Comparison of ENCODE assay signal across 7 mouse cellular contexts in genomic region chr11:120823551-120823947, GRCm38 (mm10). TPM values are rescaled to one million over a fixed set of nuclear protein-coding genes. Genes with fewer than 3 reads are reported as not detected.
DNase-seq lines count a peak whose midpoint lies in the region; ATAC-seq and TF ChIP-seq lines count a peak whose summit lies in the region.

No protein-coding gene starts in this region.

- no peaks in the 10 kb centered on the region for H3K27me3 ChIP-seq in embryonic facial prominence, embryonic 12.5 days
- no peaks in the 10 kb centered on the region for H3K27me3 ChIP-seq in intestine, embryonic 15.5 days (replicated peaks)
- no peaks in the 10 kb centered on the region for H3K27me3 ChIP-seq in midbrain, embryonic 12.5 days

- peak overlapping the region; percentile 84 for H3K4me3 ChIP-seq in left cerebral cortex, adult 2 months
- H3K4me3 ChIP-seq in embryonic facial prominence, embryonic 12.5 days = peak overlapping the region; percentile 83
- peak overlapping the region; percentile 92 for H3K4me3 ChIP-seq in intestine, embryonic 15.5 days (replicated peaks)
- H3K4me3 ChIP-seq in midbrain, embryonic 12.5 days = peak overlapping the region; percentile 90

- no peaks in the 10 kb centered on the region for H3K9me3 ChIP-seq in embryonic facial prominence, embryonic 12.5 days
- no peaks in the 10 kb centered on the region for H3K9me3 ChIP-seq in intestine, embryonic 15.5 days
- no peaks in the 10 kb centered on the region for H3K9me3 ChIP-seq in midbrain, embryonic 12.5 days

- TF ChIP-seq CTCF in left cerebral cortex, adult 2 months (IDR thresholded peaks at IDR 0.05) = no peak

- peak; percentile 25 for ATAC-seq in activated CD4-positive, CD25-positive, alpha-beta regulatory T cell, adult 4 months
- peak; percentile 22; the same call in 1 of the 2 replicates for ATAC-seq in embryonic facial prominence, embryonic 12.5 days (ENCODE audit: insufficient number of reproducible peaks, insufficient read depth, low FRiP score, low TSS enrichment)
- ATAC-seq in intestine, embryonic 15.5 days = peak; percentile 64
- peak; percentile 48 for ATAC-seq in midbrain, embryonic 12.5 days (ENCODE audit: low FRiP score, low read depth)

- H3K36me3 ChIP-seq in embryonic facial prominence, embryonic 12.5 days = peaks cover 38% of the 10 kb centered on the region
- H3K36me3 ChIP-seq in intestine, embryonic 15.5 days = peaks cover 31% of the 10 kb centered on the region
- H3K36me3 ChIP-seq in midbrain, embryonic 12.5 days = peaks cover 39% of the 10 kb centered on the region

- under 1% methylated on average over 39 of the region's 40 CpGs for WGBS in embryonic facial prominence, embryonic 12.5 days
- WGBS in intestine, embryonic 15.5 days = under 1% methylated on average over 40 of the region's 40 CpGs
- WGBS in midbrain, embryonic 12.5 days = under 1% methylated on average over 36 of the region's 40 CpGs

- peak overlapping the region; percentile 92 for H3K9ac ChIP-seq in embryonic facial prominence, embryonic 12.5 days
- peak overlapping the region; percentile 98 for H3K9ac ChIP-seq in intestine, embryonic 15.5 days
- peak overlapping the region; percentile 95 for H3K9ac ChIP-seq in midbrain, embryonic 12.5 days (replicated peaks)

- intact Hi-C loops in left cerebral cortex, adult 2 months (cut with DNase I) = loop anchor here (2.0 kb wide), 1 partner anchor 23 kb away; no protein-coding TSS in a partner anchor

- peak overlapping the region; percentile 97 for H3K4me2 ChIP-seq in embryonic facial prominence, embryonic 12.5 days (replicated peaks)
- peak overlapping the region; percentile 83 for H3K4me2 ChIP-seq in intestine, embryonic 15.5 days (replicated peaks)
- peak overlapping the region; percentile 86 for H3K4me2 ChIP-seq in midbrain, embryonic 12.5 days (replicated peaks)

- peak in 1 of 2 experiments; percentile 72 for DNase-seq in left cerebral cortex, adult 2 months (ENCODE audit: extremely low spot score in 1 of 2, low spot score in 2 of 2)
- no peak for DNase-seq in left cerebral cortex, adult 9 months (ENCODE audit: low spot score in 2 of 2)
- no peak for DNase-seq in frontal cortex, adult 2 months (ENCODE audit: extremely low spot score in 1 of 2, low spot score in 1 of 2)

- peaks cover 38% of the 10 kb centered on the region for H3K4me1 ChIP-seq in embryonic facial prominence, embryonic 12.5 days
- H3K4me1 ChIP-seq in intestine, embryonic 15.5 days (replicated peaks) = peaks cover 35% of the 10 kb centered on the region
- peaks cover 44% of the 10 kb centered on the region for H3K4me1 ChIP-seq in midbrain, embryonic 12.5 days

- peak overlapping the region; percentile 94 for H3K27ac ChIP-seq in left cerebral cortex, adult 2 months
- peak overlapping the region; percentile 98 for H3K27ac ChIP-seq in embryonic facial prominence, embryonic 12.5 days
- H3K27ac ChIP-seq in intestine, embryonic 15.5 days = peak overlapping the region; percentile 95
- H3K27ac ChIP-seq in midbrain, embryonic 12.5 days (replicated peaks) = peak overlapping the region; percentile 100

RNA-seq across cellular contexts. Expression of gene Fasn, which starts 0.8 kb away (rescaled TPM):
- total RNA-seq in left cerebral cortex, adult 2 months (2021) = 100 to 1,000 TPM; 177 to 197 TPM
- 10 to 100 TPM; 28.8 to 40.3 TPM for polyA plus RNA-seq in activated CD4-positive, CD25-positive, alpha-beta regulatory T cell, adult 4 months (2017; shearing (Covaris generic))
- 74.2 and 77.0 TPM in 2 replicates for polyA plus RNA-seq in embryonic facial prominence, embryonic 12.5 days (2016; fragmentation: Nextera tagmentation; extraction: Ambion mirVana)
- polyA plus RNA-seq in intestine, embryonic 15.5 days (2015; fragmentation: Nextera tagmentation; extraction: Ambion mirVana) = 48.8 and 54.3 TPM in 2 replicates
- 139 and 140 TPM in 2 replicates for polyA plus RNA-seq in midbrain, embryonic 12.5 days (2016; fragmentation: Nextera tagmentation; extraction: Ambion mirVana)
- polyA plus RNA-seq in frontal cortex, adult 2 months (2012; rRNA removed) = 271 and 272 TPM in 2 replicates

RNA-seq across cellular contexts. Expression of gene Dus1l, which starts 27.3 kb away (rescaled TPM):
- 10 to 100 TPM; 45.8 to 47.6 TPM for total RNA-seq in left cerebral cortex, adult 2 months (2021)
- polyA plus RNA-seq in activated CD4-positive, CD25-positive, alpha-beta regulatory T cell, adult 4 months (2017; shearing (Covaris generic)) = 10 to 100 TPM; 30.9 to 31.9 TPM
- 66.1 and 70.5 TPM in 2 replicates for polyA plus RNA-seq in embryonic facial prominence, embryonic 12.5 days (2016; fragmentation: Nextera tagmentation; extraction: Ambion mirVana)
- 76.5 and 82.1 TPM in 2 replicates for polyA plus RNA-seq in intestine, embryonic 15.5 days (2015; fragmentation: Nextera tagmentation; extraction: Ambion mirVana)
- 64.2 and 67.6 TPM in 2 replicates for polyA plus RNA-seq in midbrain, embryonic 12.5 days (2016; fragmentation: Nextera tagmentation; extraction: Ambion mirVana)
- polyA plus RNA-seq in frontal cortex, adult 2 months (2012; rRNA removed) = 45.1 and 45.7 TPM in 2 replicates

RNA-seq across cellular contexts. Expression of gene Gps1, which starts 39.5 kb away (rescaled TPM):
- 100 to 1,000 TPM; 139 to 145 TPM for total RNA-seq in left cerebral cortex, adult 2 months (2021)
- 100 to 1,000 TPM; 118 to 137 TPM for polyA plus RNA-seq in activated CD4-positive, CD25-positive, alpha-beta regulatory T cell, adult 4 months (2017; shearing (Covaris generic))
- polyA plus RNA-seq in embryonic facial prominence, embryonic 12.5 days (2016; fragmentation: Nextera tagmentation; extraction: Ambion mirVana) = 243 and 245 TPM in 2 replicates
- polyA plus RNA-seq in intestine, embryonic 15.5 days (2015; fragmentation: Nextera tagmentation; extraction: Ambion mirVana) = 170 and 184 TPM in 2 replicates
- 235 and 248 TPM in 2 replicates for polyA plus RNA-seq in midbrain, embryonic 12.5 days (2016; fragmentation: Nextera tagmentation; extraction: Ambion mirVana)
- polyA plus RNA-seq in frontal cortex, adult 2 months (2012; rRNA removed) = 222 and 229 TPM in 2 replicates

RNA-seq across cellular contexts. Expression of gene Rfng, which starts 39.5 kb away (rescaled TPM):
- total RNA-seq in left cerebral cortex, adult 2 months (2021) = 10 to 100 TPM; 60.7 to 63.2 TPM
- polyA plus RNA-seq in activated CD4-positive, CD25-positive, alpha-beta regulatory T cell, adult 4 months (2017; shearing (Covaris generic)) = 1 to 10 TPM; 3.5 to 4.9 TPM
- 47.0 and 47.2 TPM in 2 replicates for polyA plus RNA-seq in embryonic facial prominence, embryonic 12.5 days (2016; fragmentation: Nextera tagmentation; extraction: Ambion mirVana)
- polyA plus RNA-seq in intestine, embryonic 15.5 days (2015; fragmentation: Nextera tagmentation; extraction: Ambion mirVana) = 33.1 and 36.5 TPM in 2 replicates
- polyA plus RNA-seq in midbrain, embryonic 12.5 days (2016; fragmentation: Nextera tagmentation; extraction: Ambion mirVana) = 63.4 and 66.4 TPM in 2 replicates
- 88.6 and 97.4 TPM in 2 replicates for polyA plus RNA-seq in frontal cortex, adult 2 months (2012; rRNA removed)
